Mouse (Mus musculus) lung, adult 18-20 months (tissue): ENCODE measurements around the gene Slc22a23.

Source experiments
- DNase-seq, 2 experiments: peaks; one replicate each; pipeline ENCODE4 v3.0.0; 2022; ENCODE audit warnings: mixed read lengths in 2 of 2

Slc22a23 gene

DNA sequence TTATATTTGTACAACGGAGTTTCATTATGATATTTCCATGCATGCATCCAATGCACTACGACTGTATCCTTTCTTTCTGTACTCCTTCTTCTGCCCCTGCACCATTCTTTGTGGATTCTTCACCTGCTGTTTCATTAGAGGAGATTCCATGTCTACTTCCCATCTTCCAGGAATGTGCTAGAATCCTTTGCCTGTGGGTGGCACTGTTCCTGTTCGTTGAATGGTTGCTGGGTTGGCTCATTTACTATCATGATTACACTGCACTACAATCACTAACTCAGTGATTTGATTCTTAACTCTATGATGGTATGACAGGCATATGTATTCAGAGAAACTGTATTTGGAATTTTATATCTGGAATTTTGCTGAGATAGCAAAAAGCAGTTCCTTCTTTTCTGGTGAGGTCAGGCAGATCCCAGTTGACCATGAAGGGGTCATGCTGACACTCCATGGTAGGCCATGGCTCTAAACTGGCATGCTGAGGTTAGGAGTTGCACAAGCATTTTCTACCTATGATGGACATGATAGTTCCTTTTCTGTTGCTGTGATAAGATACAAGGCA, 187.3 kb downstream of the Slc22a23 start:
- no peak for DNase-seq

- DNase-seq, result peak in 1 of 2 experiments; percentile 16
Measured at GRCm38 (mm10) chr13:34156840-34157185, 188.2 kb downstream of the Slc22a23 start.

DNA sequence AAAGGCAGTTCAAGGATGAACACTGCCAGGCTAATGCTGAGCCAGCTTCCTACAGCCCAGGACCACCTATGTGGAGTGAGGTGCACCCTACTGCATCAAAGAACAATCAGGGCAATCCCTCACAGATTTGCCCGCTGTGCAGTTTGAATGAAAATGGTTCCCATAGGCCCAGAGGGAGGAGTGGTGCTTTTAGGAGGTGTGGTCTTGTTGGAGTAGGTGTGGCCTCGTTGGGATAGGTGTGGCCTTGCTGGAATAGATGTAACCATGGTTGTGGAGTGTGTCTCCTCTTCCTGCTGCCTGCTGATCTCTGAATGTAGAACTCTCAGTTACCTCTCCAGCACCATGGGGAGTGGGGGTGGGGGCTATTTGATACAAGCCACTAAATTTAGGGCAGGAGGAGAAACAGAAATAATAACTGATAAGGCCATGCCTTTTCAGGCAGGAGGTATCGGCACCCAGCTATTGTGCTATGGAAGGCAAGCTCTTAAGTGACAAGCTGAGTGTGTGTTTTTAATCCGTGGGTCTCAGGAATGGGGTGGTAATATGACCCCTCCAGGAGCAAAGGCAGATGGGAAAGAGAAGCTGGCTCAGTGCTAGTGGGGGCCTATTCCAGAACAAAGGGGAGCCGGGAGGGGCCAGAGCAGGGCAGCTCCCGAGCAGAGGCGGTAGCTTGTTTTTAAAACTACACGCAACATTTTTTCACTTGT, 188.7 kb downstream of the Slc22a23 start:
- DNase-seq, result peak in 1 of 2 experiments; percentile 33

- peak; percentile 65 to 78 for DNase-seq
Measured at GRCm38 (mm10) chr13:34154931-34155272, 190.1 kb downstream of the Slc22a23 start.

DNA sequence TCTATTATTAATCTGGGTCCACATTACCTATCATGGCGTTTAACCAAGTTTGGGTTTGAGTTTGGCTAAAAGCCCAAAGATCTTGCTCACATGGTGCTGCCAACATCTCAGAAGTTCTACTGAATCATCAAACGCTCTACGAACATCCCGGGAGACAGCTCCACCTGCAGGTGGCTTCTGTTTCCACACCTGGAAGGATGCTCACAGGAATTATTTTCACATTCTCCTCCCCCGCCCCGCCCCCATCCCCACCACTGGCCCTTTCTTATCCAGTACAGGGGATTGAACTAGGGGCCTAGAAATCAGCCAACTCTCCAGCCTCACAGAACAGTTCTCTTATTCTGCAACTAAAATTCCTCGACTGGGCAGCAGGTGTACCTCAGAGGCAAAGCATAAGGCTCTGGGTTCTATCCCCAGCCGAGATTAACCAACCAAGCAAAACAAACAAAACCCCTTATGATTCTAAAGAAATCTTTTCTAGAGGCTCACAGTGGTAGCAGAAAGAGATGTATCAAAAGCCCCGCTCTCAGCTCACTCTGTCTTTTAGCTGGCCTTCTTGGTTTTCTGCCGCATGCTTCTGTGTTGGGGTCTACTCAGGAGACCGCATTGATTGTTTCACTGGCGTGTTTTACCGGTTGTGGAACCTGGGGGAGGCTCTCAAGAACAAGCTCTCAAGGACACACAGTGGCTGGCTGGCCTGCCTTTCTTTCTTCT, 190.6 kb downstream of the Slc22a23 start:
- peak; percentile 76 to 85 for DNase-seq

GRCm38 (mm10) chr13:34153254-34154011, 191.5 kb downstream of the Slc22a23 start:
- no peak for DNase-seq

GRCm38 (mm10) chr13:34152695-34153094, 192.3 kb downstream of the Slc22a23 start:
- no peak for DNase-seq

GRCm38 (mm10) chr13:34151425-34151824, 193.6 kb downstream of the Slc22a23 start:
- DNase-seq, result no peak

GRCm38 (mm10) chr13:34150271-34151027, 194.5 kb downstream of the Slc22a23 start:
- no peak for DNase-seq

DNA sequence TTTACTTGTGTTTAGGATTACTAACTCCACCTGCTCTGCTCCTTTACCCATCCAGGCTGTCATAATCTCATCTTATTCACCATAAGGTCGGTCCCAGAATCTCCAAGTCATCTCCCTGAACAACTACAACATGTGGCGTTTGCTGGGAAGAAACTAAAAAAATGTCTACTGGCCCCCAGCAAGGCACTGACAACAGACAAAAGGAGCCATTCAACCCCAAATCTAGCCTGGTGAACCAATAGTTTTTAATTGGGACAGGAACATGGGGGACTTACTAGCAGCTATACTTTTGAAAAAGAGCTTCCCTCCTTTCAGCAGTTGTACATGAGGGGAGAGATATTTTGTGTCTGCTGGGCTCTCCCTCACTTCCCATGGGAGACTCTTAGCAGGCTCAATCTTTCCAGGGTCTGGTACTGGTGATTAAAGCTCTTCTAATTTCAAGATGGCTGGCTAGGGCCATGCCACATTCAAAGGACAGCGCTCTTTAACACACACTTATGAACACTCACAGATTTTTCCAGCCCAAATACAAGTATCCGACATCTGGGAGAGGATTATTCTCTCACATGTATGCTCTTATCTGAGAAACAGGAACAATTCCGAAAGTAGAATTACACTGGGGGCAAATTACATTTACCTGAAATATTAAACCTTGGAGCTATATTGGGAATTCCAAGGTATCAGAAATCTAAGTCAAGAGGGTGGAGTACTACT, 195.4 kb downstream of the Slc22a23 start:
- DNase-seq, result no peak

- DNase-seq, result peak; percentile 66 to 74
Measured at GRCm38 (mm10) chr13:34148767-34149392, 196.1 kb downstream of the Slc22a23 start.

- DNase-seq, result no peak
Measured at GRCm38 (mm10) chr13:34148181-34148580, 196.8 kb downstream of the Slc22a23 start.

GRCm38 (mm10) chr13:34146916-34147315, 198.1 kb downstream of the Slc22a23 start:
- DNase-seq, result no peak

DNA sequence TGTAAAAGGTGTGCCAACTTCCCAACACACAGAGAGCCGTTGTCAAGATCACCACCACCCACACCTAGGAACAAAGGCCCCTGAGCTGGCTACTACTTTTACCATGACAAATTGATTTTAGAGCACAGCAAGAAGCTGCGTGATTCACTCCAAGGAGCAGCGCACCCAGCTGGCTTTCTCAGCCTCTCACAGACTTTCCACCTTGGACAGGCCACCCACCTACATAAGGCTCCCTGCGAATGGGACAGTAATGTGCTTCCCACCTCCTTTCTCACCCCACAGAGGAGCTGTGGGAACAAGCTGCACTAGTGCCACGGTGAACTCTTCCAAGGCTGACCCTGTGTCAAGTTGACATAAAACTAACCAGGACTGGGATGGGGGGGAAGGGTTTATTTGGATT, 201.6 kb downstream of the Slc22a23 start:
- DNase-seq, result no peak

DNA sequence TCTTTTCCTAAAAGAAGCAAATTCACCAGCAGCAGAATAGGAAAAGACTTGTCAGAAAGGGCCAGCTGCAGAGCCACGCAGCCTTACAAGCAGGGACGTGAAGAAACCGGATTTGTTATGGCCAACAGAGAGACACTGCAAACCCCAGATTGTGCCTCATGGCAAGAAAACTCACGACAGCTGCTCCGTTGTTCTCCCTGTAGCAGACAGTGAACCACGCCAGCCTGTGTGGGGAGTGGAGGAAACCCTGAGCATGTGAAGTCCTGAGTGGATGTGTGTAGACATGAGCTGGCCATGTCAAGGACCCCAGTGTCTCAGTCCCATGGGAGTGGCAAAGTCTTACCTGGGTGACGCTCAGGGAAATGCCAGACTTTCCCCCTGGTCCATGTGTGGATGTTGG, 208.4 kb downstream of the Slc22a23 start:
- no peak for DNase-seq

DNA sequence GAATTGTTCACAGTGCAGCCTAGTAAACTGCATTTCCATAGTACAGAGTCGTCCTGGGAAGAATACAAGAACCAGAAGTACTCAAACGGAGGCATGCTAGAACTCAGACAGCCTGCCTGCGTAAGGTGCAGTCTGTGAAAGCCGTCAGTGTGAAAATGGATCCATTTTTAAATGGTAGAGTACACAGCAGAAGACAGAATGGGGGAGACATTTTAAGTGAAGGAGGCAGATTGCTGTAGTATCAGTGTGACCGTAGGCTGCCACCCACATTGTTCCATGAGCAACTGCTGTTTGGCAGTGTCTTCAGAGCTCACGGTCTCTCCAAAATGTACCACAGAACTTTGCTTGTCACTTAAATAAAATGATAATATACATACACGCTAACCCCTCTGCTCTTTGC, 210.7 kb downstream of the Slc22a23 start:
- DNase-seq, result no peak

- DNase-seq, result no peak
Measured at GRCm38 (mm10) chr13:34133326-34134071, 211.5 kb downstream of the Slc22a23 start.

DNA sequence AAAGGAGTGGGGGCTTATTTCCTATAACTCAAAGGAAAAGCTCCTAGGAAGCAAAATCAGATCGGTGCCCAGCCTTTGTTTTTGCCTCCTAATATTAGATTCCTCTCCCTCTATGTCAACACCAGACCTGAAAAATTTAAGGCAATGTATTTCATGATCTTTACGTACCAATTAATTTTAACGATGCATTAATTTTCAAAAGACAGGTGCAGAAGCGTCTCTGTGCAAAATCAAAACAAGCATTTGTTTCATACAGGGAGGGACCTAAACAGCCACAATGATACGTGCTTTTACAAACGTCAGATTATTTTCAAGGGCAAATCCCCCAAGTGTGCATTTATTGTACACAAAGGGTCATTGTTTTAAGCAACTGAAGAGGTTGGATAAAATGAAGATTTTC, 212.1 kb downstream of the Slc22a23 start:
- DNase-seq, result no peak

DNA sequence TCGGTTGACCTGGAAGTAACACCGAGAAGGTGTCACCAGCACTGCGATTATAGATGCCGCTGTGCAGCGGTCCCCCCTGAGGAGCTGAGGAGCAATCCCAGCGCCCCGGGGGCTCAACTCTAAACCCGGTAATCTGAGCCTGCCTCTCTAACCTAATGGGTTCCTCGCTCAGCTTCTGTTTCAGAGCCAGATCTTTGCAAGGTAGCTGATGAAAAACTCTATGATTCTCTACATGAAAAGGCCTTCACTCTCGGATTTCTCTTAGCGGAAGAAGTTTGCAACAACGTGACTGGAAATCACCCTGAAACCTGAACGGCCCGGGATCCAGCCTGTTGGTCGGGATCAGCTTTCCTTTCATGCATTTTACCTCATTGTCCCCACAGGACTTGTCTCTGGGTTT, 212.7 kb downstream of the Slc22a23 start:
- DNase-seq, result no peak

GRCm38 (mm10) chr13:34131708-34132060, 213.3 kb downstream of the Slc22a23 start:
- no peak for DNase-seq
